Mouse (Mus musculus) adrenal gland, adult 2 months (tissue): ENCODE measurements around the gene Cx3cr1. TPM values are rescaled to one million over a fixed set of nuclear protein-coding genes. Genes with fewer than 3 reads are reported as not detected.

Experiments used
- DNase-seq: peaks from one replicate; pipeline ENCODE4 v3.0.0; 2021
- polyA plus RNA-seq: library from polyadenylated mRNA; depleted of rRNA; stranded (reverse); fragments of >200 nt; gene quantifications from 2 replicates; pipeline ENCODE4 v1.2.3, GENCODE M21; 2012
- total RNA-seq, 2 experiments: library from RNA; stranded (reverse); gene quantifications; 2 replicates each; pipeline ENCODE4 v1.2.3; 2021

Cx3cr1 gene
- total and polyA plus RNA-seq, 3 experiments: 3.5 to 12.5 (median 10.8) TPM

GRCm38 (mm10) chr9:119975286-119975685 lies 94.4 kb downstream of the Cx3cr1 start:
- no peak for DNase-seq

DNA sequence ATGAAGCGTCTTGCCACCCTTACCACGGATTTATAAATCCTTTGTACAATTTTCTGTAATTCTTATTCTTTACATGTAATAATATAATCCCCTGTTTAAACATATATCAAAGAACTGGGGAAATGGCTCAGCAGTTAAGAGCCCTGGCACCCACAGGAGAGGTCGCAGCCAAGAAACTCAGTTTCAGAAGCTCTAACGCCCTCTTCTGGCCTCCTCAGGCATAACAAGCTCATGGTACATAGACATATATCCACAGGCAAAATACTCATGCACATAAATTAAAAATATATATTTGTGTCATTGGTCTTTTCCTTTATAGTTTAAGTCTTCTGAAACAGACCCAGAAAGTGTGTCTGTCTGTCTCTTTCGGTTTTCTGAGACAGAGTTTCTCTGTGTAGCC lies 95.1 kb downstream of the Cx3cr1 start:
- no peak for DNase-seq

- DNase-seq: no peak
These were observed 95.7 kb downstream of the Cx3cr1 start for GRCm38 (mm10) chr9:119973869-119974520.

- DNase-seq: no peak
These were observed 96.4 kb downstream of the Cx3cr1 start for GRCm38 (mm10) chr9:119973281-119973680.

DNA sequence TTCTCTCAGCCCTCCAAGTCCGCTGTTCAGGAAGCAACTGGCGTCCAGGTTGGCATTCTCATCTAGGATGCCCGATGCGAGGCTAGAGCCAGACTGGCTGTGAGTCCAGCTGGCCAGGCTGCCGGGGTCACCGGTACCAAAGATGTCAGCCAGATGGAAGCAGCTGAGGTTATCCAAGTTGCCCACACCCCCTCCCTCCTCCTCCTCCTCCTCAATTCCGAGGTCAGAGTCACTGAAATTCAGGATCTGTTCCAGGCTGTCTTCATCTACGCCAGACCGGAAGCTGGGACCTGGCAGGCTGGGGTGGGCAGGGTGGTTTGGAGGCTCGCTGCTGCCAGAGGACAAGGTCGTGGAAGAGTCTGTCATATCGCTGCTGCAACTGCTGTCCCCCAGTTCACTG lies 97.1 kb downstream of the Cx3cr1 start:
- DNase-seq: peak; percentile 51

GRCm38 (mm10) chr9:119972166-119972565 lies 97.5 kb downstream of the Cx3cr1 start:
- no peak for DNase-seq

DNA sequence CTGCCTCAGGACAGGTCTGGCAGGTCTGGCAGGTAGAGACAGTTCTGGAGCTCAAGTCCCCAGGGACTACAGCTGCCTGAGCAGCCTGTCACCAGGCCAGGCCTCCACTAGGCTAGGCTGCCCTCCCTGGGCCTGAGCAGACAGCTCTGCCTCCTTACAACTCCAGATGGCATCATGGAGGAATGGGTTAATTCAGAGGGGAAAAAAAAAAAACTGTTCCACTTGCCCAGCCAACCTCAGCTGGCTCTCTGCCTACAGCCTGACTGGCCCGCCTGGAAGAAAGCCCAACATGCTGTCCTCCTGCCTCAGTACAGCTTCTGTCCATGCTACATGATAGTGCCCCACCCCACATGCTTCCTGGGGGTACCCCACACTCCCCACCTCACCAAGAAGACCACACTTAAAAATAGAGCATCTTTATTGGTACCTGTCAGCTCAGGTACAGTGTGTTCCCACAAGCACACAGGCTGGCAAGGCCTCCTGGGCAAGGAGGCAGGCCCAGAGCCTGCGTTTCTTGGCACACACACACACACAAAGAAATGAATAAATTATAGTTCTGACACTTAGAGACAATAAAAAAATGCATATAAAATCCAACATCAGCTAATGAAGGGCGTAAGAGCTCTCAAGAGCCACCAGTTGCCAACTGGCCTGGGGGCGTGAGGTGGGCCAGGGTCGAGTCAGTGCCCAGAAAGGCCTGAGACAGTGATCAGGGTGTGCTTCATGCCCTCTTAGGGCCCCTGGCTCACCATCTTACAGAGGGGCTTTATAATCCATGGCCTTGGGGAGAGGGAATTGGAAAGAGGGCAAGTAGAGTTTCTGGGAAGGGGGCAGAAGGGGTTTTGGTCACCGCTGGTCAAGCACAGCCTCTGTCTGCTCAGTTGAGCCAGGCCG lies 98.7 kb downstream of the Cx3cr1 start:
- DNase-seq: peak; percentile 38

GRCm38 (mm10) chr9:119970221-119970620 lies 99.5 kb downstream of the Cx3cr1 start:
- peak; percentile 51 for DNase-seq

DNA sequence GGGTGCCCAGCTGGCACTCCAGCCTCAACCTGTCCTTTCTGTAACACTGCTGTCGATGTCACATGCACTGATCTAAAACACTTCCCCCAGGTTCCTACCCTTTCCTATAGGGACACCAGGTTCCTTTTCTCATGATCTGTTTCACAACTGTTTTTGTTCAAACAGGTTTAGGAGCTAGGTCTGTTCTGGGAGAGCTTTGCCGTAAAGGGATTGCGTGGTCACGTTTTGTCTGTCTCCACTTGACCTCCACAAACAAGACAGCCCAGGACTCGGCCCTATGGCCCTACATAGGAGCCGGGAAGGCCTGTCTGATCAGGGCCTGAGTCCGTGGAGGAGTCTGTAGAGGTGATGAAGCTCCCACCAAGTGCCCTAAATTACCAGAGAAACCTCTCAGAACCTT lies 99.9 kb downstream of the Cx3cr1 start:
- no peak for DNase-seq

- peak; percentile 32 for DNase-seq
These were observed 103.3 kb downstream of the Cx3cr1 start for GRCm38 (mm10) chr9:119966221-119966910.

GRCm38 (mm10) chr9:119965186-119965585 lies 104.5 kb downstream of the Cx3cr1 start:
- DNase-seq: no peak

GRCm38 (mm10) chr9:119964206-119964605 lies 105.5 kb downstream of the Cx3cr1 start:
- peak; percentile 49 for DNase-seq

DNA sequence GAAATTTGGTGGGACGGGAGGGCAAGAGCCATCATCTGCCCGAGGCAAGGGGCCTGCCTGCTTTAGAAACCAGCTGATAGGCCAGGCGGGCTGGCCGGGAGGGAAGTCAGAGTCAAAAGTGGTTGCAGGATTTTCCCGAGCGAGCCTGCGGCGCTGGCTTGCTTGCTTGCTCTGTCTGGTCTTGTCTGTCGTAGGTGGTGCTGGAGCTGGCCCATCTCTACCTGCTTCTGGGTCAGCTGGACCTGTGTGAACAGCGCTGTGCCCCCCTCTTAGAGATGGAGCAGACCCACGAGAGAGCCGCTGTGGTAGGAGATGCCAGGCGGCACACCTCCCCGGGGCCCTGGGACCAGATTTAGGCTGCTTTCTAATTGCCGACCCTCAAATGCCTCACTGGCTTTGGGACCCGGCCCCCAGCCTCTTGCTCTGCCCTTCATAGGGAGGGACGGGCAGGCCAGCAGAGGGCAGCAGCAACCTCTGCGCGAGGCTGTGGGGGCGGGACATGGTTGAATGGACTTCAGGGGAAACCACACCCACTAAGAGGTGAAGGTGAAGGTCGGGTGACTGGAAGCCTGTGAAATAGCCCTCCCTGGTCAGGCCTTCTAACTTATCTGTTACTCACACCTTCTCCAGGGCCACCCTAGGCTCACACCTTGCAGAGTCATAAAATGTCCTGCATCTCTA lies 106.6 kb downstream of the Cx3cr1 start:
- DNase-seq: peak; percentile 87

GRCm38 (mm10) chr9:119962216-119962615 lies 107.5 kb downstream of the Cx3cr1 start:
- DNase-seq: no peak

- DNase-seq: peak; percentile 54
These were observed 110.8 kb downstream of the Cx3cr1 start for GRCm38 (mm10) chr9:119958835-119959234.

- no peak for DNase-seq
These were observed 118.3 kb downstream of the Cx3cr1 start for GRCm38 (mm10) chr9:119951388-119951787.

GRCm38 (mm10) chr9:119950434-119950833 lies 119.2 kb downstream of the Cx3cr1 start:
- DNase-seq: no peak

- DNase-seq: no peak
These were observed 120.9 kb downstream of the Cx3cr1 start for GRCm38 (mm10) chr9:119948804-119949203.

DNA sequence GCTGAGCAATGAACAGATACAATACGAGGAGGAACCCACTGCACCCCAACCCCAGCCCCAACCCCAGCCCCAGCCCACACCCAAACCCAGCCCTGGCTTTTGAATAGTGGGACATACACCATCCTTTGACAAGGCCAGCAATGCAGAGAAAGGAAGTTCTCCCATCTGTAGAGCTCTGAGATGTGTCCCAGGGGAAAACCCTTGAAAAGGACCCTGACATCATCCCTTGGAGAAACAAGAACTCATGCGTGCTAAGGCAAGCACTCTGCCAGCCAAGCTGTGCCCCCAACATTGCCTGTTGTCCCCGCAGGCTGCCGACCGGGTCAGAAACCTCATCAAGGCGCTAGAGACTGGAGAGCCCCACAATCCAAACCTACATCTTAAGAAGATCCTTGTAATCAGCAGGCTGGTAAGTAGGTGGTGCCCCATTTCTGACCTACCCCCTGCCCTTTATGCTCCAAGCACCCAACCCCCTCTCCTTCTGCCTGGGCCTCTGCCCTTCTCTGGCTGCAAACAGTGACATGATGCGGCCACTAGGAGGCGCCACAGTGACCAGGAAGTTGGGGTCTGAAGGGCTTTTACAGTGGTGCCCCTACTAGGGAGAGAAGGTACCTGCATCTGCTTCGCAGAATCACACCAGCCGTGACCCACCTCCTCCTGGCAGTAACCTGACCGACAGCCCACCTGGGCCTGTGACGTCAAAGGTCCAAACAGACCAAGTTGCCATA lies 124.3 kb downstream of the Cx3cr1 start:
- no peak for DNase-seq

- DNase-seq: no peak
These were observed 126.4 kb downstream of the Cx3cr1 start for GRCm38 (mm10) chr9:119943326-119943725.

DNA sequence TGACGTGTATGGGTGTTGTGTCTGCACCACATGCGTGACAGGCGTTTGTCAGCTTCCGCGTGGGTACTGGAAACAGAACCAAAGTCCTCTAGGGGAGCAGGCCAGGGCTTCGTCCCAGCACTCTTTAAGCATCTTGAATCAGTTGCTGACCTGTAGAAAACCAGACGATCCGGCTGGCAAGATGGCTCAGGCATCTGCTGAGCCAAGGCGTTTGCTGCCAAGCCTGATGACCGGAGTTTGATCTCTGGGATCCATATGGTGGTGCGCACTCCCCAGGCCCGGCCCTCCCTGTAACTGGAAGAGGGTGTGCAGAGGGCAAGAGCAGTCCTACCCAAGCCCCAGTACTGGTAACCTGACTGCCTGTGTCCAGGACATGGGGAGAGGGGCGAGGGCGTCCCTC lies 127.8 kb downstream of the Cx3cr1 start:
- no peak for DNase-seq
